Mouse (Mus musculus) kidney, adult 2 months (tissue): ENCODE results near the gene Armc10. TPM values are rescaled to one million over a fixed set of nuclear protein-coding genes. Genes with fewer than 3 reads are reported as not detected.
"Not testable (repeated sequence)": the region's sequence is repeated elsewhere in the genome, so short reads cannot be mapped to it uniquely, and the experiment has no call there.

Experiments
- DNase-seq: peaks from one replicate; pipeline ENCODE4 v3.0.0; 2021
- H3K27ac ChIP-seq: fragments of 200-500 bp; 2 replicates; pipeline ENCODE4 v1.5.1; 2012; ENCODE audit warnings: low read depth, low read length, control low read depth, inconsistent platforms; ENCODE audit not compliant: insufficient read depth
- H3K27me3 ChIP-seq: fragments of 200-500 bp; replicated peaks from 2 replicates; pipeline ENCODE4 v1.6.1; 2012; ENCODE audit warnings: mild to moderate bottlenecking, moderate library complexity, low read length, inconsistent platforms; ENCODE audit not compliant: control insufficient read depth, insufficient read depth
- H3K36me3 ChIP-seq: fragments of 200-500 bp; 2 replicates; pipeline ENCODE4 v1.6.1; 2012; ENCODE audit warnings: mild to moderate bottlenecking, moderate library complexity, low read length, inconsistent platforms; ENCODE audit not compliant: control insufficient read depth, insufficient read depth
- H3K4me1 ChIP-seq: fragments of 200-500 bp; 2 replicates; pipeline ENCODE4 v1.6.1; 2011; ENCODE audit warnings: low read length; ENCODE audit not compliant: control insufficient read depth, insufficient read depth
- H3K4me3 ChIP-seq: fragments of 200-500 bp; 2 replicates; pipeline ENCODE4 v1.5.1; 2011; ENCODE audit warnings: mild to moderate bottlenecking, low read depth, low read length, control low read depth; ENCODE audit not compliant: insufficient read depth
- CTCF ChIP-seq: fragments of 200-500 bp; conservative IDR thresholded peaks from 2 replicates; pipeline ENCODE4 v1.5.1; 2011; ENCODE audit warnings: low read depth, mild to moderate bottlenecking, control low read depth, low read length, moderate library complexity, mixed read lengths; ENCODE audit not compliant: insufficient read depth, insufficient read length
- POLR2A ChIP-seq: fragments of 200-500 bp; IDR thresholded peaks from one replicate; pipeline ENCODE4 v1.6.1; 2011; ENCODE audit warnings: low read depth, low read length, control low read depth
- WGBS: fragments of 180-500 bp; shearing (Covaris S2); methylation state at CpG from one replicate; pipeline ENCODE4 v1.1.7; 2018; 5-methylcytosine and 5-hydroxymethylcytosine counted together
- polyA plus RNA-seq: library from polyadenylated mRNA; depleted of rRNA; stranded (reverse); fragments of >200 nt; gene quantifications from 2 replicates; pipeline ENCODE4 v1.2.3, GENCODE M21; 2012

The Armc10 gene
- polyA plus RNA-seq, 1 experiment, result 24.0 TPM

- Histone ChIP-seq H3K36me3 (no peaks in the 10 kb centered on the region), H3K4me1 (peaks cover 4% of the 10 kb centered on the region; the same call in 1 of the 2 replicates), H3K27me3 (no peaks in the 10 kb centered on the region), H3K4me3 (peak overlapping the region; percentile 32), H3K27ac (no peak overlapping the region)
- TF ChIP-seq POLR2A, result no peak
- TF ChIP-seq CTCF, result no peak
- DNase-seq, result no peak
- 18% methylated on average over 10 of the region's 10 CpGs for WGBS
These were observed 54.7 kb downstream of the Armc10 start for GRCm38 (mm10) chr5:21700272-21700821.

DNA sequence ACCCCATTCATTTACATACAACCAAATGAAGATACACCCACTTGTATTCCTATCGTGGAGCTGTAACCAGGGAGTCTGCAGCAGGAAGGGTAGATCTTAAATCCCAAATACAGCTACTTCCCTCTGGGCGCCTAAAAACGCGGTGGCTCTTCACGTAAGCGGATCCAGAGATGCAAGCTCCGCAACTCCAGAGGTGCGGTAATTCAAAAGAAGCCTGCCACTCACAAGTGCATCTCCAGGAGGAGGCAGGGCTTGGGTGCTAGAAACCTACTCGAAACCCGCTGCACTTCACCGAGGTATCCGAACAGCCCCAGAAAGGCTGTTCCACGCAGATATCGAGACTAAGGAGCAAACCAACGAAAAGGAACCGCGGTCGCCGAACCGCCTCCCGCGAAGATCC lies 55.3 kb downstream of the Armc10 start:
- no peak for DNase-seq
- WGBS, result under 1% methylated on average over 22 of the region's 22 CpGs
- peak overlapping the region; percentile 21; the same call in 1 of the 2 replicates for H3K27ac ChIP-seq

GRCm38 (mm10) chr5:21701351-21702008 lies 55.9 kb downstream of the Armc10 start, which contains the start of gene Napepld:
Napepld (minus strand) TSS chr5:21701396.
- no peaks in the 10 kb centered on the region for H3K27me3 ChIP-seq
- peaks cover 4% of the 10 kb centered on the region; the same call in 1 of the 2 replicates for H3K4me1 ChIP-seq
- no peaks in the 10 kb centered on the region for H3K36me3 ChIP-seq
- peak; percentile 99 for DNase-seq
- peak; percentile 90 for TF ChIP-seq POLR2A
- no peak for TF ChIP-seq CTCF
- WGBS, result under 1% methylated on average over 56 of the region's 59 CpGs
- H3K4me3 ChIP-seq, result peak within 1 kb of the TSS; percentile 78
- H3K27ac ChIP-seq, result peak within 1 kb of the TSS; percentile 98

More for the DNA sequence above, 55.3 kb downstream of the Armc10 start:
- H3K36me3 ChIP-seq, result no peaks in the 10 kb centered on the region
- peaks cover 4% of the 10 kb centered on the region; the same call in 1 of the 2 replicates for H3K4me1 ChIP-seq
- H3K27me3 ChIP-seq, result no peaks in the 10 kb centered on the region
- H3K4me3 ChIP-seq, result peak overlapping the region; percentile 75
- no peak for TF ChIP-seq POLR2A
- no peak for TF ChIP-seq CTCF

- H3K36me3 ChIP-seq, result no peaks in the 10 kb centered on the region
- peaks cover 4% of the 10 kb centered on the region; the same call in 1 of the 2 replicates for H3K4me1 ChIP-seq
- H3K27ac ChIP-seq, result peak overlapping the region; percentile 98
- DNase-seq, result no peak
- peak overlapping the region; percentile 78 for H3K4me3 ChIP-seq
- WGBS, result 43% methylated on average over 2 of the region's 2 CpGs
- no peaks in the 10 kb centered on the region for H3K27me3 ChIP-seq
- TF ChIP-seq CTCF (no peak), POLR2A (no peak)
These were observed 56.4 kb downstream of the Armc10 start for GRCm38 (mm10) chr5:21702009-21702364.

- TF ChIP-seq CTCF (no peak), POLR2A (no peak)
- Histone ChIP-seq H3K4me3 (no peak overlapping the region), H3K4me1 (peaks cover 4% of the 10 kb centered on the region; the same call in 1 of the 2 replicates), H3K36me3 (no peaks in the 10 kb centered on the region), H3K27me3 (no peaks in the 10 kb centered on the region), H3K27ac (peak overlapping the region; percentile 89)
- 57% methylated on average over 6 of the region's 6 CpGs for WGBS
- DNase-seq, result peak; percentile 73
These were observed 57.4 kb downstream of the Armc10 start for GRCm38 (mm10) chr5:21702873-21703475.

DNA sequence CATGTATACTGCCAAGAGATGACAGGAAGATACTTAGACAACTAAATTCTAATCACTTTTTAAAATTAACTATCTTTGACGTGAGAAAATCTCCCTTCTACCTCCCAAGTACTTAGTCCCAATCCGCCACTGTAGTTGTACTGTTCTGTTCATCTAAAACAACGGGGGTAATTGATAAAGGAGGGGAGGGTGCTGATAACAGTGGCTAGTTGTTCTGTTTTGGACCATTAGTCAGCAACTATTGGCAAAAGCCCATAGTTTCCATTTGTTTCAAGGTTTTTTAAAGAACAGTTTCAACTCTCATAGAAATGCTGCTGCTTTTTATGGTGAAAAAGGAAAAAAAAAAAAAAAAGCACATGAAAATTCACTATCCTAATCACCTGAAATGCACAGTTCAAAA lies 58.1 kb downstream of the Armc10 start:
- DNase-seq, result no peak
- Histone ChIP-seq H3K4me1 (peaks cover 4% of the 10 kb centered on the region; the same call in 1 of the 2 replicates), H3K4me3 (no peak overlapping the region), H3K36me3 (no peaks in the 10 kb centered on the region), H3K27me3 (no peaks in the 10 kb centered on the region), H3K27ac (no peak overlapping the region)
- TF ChIP-seq POLR2A, result no peak
- TF ChIP-seq CTCF, result no peak
- WGBS, result 83% methylated on average over 3 of the region's 3 CpGs

- H3K4me3 ChIP-seq, result no peak overlapping the region
- WGBS, result 91% methylated on average over 4 of the region's 4 CpGs
- H3K27ac ChIP-seq, result no peak overlapping the region
- no peaks in the 10 kb centered on the region for H3K27me3 ChIP-seq
- peaks cover 4% of the 10 kb centered on the region; the same call in 1 of the 2 replicates for H3K4me1 ChIP-seq
- DNase-seq, result peak; percentile 30
- TF ChIP-seq POLR2A (no peak), CTCF (no peak)
- no peaks in the 10 kb centered on the region for H3K36me3 ChIP-seq
These were observed 60.9 kb downstream of the Armc10 start for GRCm38 (mm10) chr5:21706546-21706945.

GRCm38 (mm10) chr5:21708011-21708410 lies 62.4 kb downstream of the Armc10 start:
- not testable (repeated sequence) for H3K4me1 ChIP-seq, H3K4me3 ChIP-seq, H3K27ac ChIP-seq, H3K27me3 ChIP-seq, DNase-seq, H3K36me3 ChIP-seq
- WGBS, result 93% methylated on average over 8 of the region's 8 CpGs
